Comparison of ENCODE assay signal across 9 mouse cellular contexts in genomic region chr2:76254833-76255232, GRCm38 (mm10).
DNase-seq lines count a peak whose midpoint lies in the region; ATAC-seq and TF ChIP-seq lines count a peak whose summit lies in the region.
"Had no signal": no experiment of that assay in that cellular context is flagged by ENCODE, and none has a peak within 500 bp of the region (broad histone marks: within the 10 kb centered on the region; RNA-seq: fewer than 3 reads in every experiment).

No protein-coding gene starts in this region.

- TF ChIP-seq CTCF in layer of hippocampus, adult 2 months (conservative IDR thresholded peaks at IDR 0.05), result peak; percentile 95

- H3K4me3 ChIP-seq in heart, embryonic 12.5 days, result no peak overlapping the region
- no peak overlapping the region for H3K4me3 ChIP-seq in layer of hippocampus, adult 2 months

- ATAC-seq in heart, embryonic 12.5 days (ENCODE audit: insufficient number of reproducible peaks, low FRiP score), result no peak

- intact Hi-C loops in heart, postnatal 10 days (cut with DNase I), result loop anchor here (2.0 to 10.0 kb wide), 2 partner anchors 108 to 130 kb away; no protein-coding TSS in a partner anchor

- H3K9ac ChIP-seq in heart, embryonic 12.5 days, result no peak overlapping the region

- H3K4me1 ChIP-seq in heart, embryonic 12.5 days (replicated peaks), result no peaks in the 10 kb centered on the region

- H3K4me2 ChIP-seq in heart, embryonic 12.5 days, result no peak overlapping the region

- no peaks in the 10 kb centered on the region for H3K36me3 ChIP-seq in heart, embryonic 12.5 days

- DNase-seq in heart, postnatal 10 days, result peak; percentile 54 to 72
- DNase-seq in NIH3T3 (ENCODE audit: low read depth), result peak; percentile 55
- peak; percentile 30 for DNase-seq in cerebellum, adult 9-10 months
- DNase-seq in frontal cortex, postnatal 36 days (ENCODE audit: low spot score in 2 of 2), result peak; percentile 66 to 81
- peak; percentile 58 to 77 for DNase-seq in layer of hippocampus, adult 2 months (ENCODE audit: low spot score in 2 of 2)
- DNase-seq in lung, postnatal 10 days, result peak; percentile 63
- peak; percentile 18 to 67 for DNase-seq in spleen, postnatal 4 days (ENCODE audit: low spot score in 2 of 2)

- H3K27me3 ChIP-seq in heart, embryonic 12.5 days (replicated peaks), result no peaks in the 10 kb centered on the region

- no peak overlapping the region for H3K27ac ChIP-seq in heart, embryonic 12.5 days (ENCODE audit: poor library complexity, severe bottlenecking)
- no peak overlapping the region for H3K27ac ChIP-seq in layer of hippocampus, adult 2 months
- H3K27ac ChIP-seq: macrophage had no signal

- H3K9me3 ChIP-seq in heart, embryonic 12.5 days (replicated peaks), result 0 out of 2 replicates have a peak, but pooled peaks cover 3% of the 10 kb centered on the region

- WGBS in heart, embryonic 12.5 days, result 45% methylated on average over 6 of the region's 6 CpGs
